Mouse (Mus musculus): ENCODE measurements around the gene Spats1. TPM values are rescaled to one million over a fixed set of nuclear protein-coding genes. Genes with fewer than 3 reads are reported as not detected.
"Not testable (repeated sequence)": the region's sequence is repeated elsewhere in the genome, so short reads cannot be mapped to it uniquely, and the experiment has no call there.

Gene Spats1
- polyA plus RNA-seq, 1 experiment from 2014 or later = 0.83 TPM

DNA sequence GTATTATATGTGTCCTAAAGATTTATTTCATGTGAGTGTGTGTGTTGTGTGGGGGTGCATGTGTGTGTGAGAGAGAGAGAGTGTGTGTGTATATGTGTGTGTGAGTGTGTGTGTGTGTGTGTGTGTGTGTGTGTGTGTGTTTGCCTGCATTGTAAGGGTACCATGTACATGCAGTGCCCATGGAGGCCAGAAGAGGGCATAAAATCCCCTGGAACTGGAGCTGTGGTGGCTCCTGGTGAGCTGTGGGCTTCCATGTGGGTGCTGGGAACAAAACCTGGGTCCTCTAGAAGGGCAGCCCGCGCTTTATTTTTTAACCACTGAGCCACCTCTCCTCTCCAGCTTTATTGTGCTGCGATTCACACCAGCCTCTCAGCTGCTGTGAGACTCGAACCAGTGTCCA is 12.7 kb downstream of the Spats1 start:
- Histone ChIP-seq H3K4me3 (replicated peaks) (no peak overlapping the region), H3K27ac (no peak overlapping the region), H3K9ac (replicated peaks) (no peak overlapping the region), H3K36me3 (no peaks in the 10 kb centered on the region), H3K4me1 (replicated peaks) (no peaks in the 10 kb centered on the region), H3K4me2 (no peak overlapping the region), H3K9me3 (0 out of 2 replicates have a peak, but pooled peaks cover 3% of the 10 kb centered on the region), H3K27me3 (no peaks in the 10 kb centered on the region)
- WGBS = 90% methylated on average over 4 of the region's 4 CpGs
- ATAC-seq (ENCODE audit: insufficient number of reproducible peaks, insufficient read depth, low FRiP score, low TSS enrichment, low read depth) = no peak

DNA sequence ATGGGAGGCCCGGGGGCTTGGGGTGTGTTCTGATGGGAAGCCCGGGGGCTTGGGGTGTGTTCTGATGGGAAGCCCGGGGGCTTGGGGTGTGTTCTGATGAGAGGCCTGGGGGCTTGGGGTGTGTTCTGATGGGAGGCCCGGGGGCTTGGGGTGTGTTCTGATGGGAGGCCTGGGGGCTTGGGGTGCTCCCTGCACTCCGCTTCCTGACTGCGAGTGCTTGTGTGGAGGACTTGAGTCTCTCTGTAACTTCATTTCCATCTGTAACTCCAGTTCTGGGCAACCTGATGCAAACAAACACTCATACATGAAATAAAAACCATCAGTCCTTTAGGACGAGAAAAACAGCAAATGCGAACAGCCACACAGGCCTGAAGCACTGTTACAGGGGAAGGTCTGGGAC is 16.2 kb downstream of the Spats1 start:
- no peaks in the 10 kb centered on the region for H3K27me3 ChIP-seq
- H3K9ac ChIP-seq (replicated peaks) = no peak overlapping the region
- H3K9me3 ChIP-seq = no peaks in the 10 kb centered on the region
- WGBS = 88% methylated on average over 8 of the region's 8 CpGs
- no peak overlapping the region for H3K4me3 ChIP-seq (replicated peaks)
- H3K4me2 ChIP-seq = no peak overlapping the region
- no peak for ATAC-seq (ENCODE audit: insufficient number of reproducible peaks, insufficient read depth, low FRiP score, low TSS enrichment, low read depth)
- no peaks in the 10 kb centered on the region; the same call in 1 of the 2 replicates for H3K36me3 ChIP-seq
- H3K27ac ChIP-seq = no peak overlapping the region
- no peaks in the 10 kb centered on the region for H3K4me1 ChIP-seq (replicated peaks)

DNA sequence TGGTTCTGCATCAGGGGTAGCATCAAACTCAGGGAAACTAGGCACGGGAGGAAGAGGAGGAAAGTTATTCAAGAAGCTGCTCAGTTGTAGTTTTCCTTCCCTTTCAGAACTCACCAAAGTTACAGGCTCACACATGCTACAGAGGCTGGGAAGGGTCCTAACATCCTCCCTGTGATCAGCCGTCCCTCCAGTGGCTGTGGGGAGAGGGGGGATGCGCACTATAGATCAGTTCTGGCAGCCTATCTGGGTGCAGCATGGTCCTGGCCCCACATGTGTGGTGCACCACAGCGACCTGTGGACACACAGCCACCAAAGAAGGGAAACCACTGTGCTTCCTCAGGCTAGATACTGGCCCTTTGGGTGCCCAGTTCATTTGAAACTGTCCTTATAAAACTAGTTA is 16.7 kb downstream of the Spats1 start:
- H3K27ac ChIP-seq = no peak overlapping the region
- whole genome bisulfite sequencing = 83% methylated on average over 4 of the region's 4 CpGs
- H3K27me3 ChIP-seq = no peaks in the 10 kb centered on the region
- H3K4me3 ChIP-seq (replicated peaks) = no peak overlapping the region
- no peaks in the 10 kb centered on the region for H3K4me1 ChIP-seq (replicated peaks)
- no peak for ATAC-seq (ENCODE audit: insufficient number of reproducible peaks, insufficient read depth, low FRiP score, low TSS enrichment, low read depth)
- H3K9ac ChIP-seq (replicated peaks) = no peak overlapping the region
- no peaks in the 10 kb centered on the region for H3K9me3 ChIP-seq
- no peaks in the 10 kb centered on the region; the same call in 1 of the 2 replicates for H3K36me3 ChIP-seq
- no peak overlapping the region for H3K4me2 ChIP-seq

DNA sequence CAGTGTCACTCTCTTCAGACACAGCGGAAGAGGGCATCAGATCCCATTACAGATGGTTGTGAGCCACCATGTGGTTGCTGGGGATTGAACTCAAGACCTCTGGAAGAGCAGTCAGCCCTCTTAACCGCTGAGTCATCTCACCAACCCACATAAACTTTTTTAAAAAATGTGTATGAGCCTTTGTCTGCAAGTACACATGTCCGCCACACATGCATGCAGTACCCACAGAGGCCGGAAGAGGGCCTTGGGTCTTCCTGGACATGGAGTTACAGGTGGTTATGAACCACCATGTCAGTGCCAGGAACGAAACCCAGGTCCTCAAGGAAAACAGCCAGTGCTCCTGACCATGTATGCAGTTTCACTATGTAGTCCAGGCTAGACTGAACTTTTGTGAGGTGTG is 17.7 kb downstream of the Spats1 start:
- no peak overlapping the region for H3K9ac ChIP-seq (replicated peaks)
- H3K27ac ChIP-seq = no peak overlapping the region
- H3K36me3 ChIP-seq = no peaks in the 10 kb centered on the region; the same call in 1 of the 2 replicates
- no peak for ATAC-seq (ENCODE audit: insufficient number of reproducible peaks, insufficient read depth, low FRiP score, low TSS enrichment, low read depth)
- no peaks in the 10 kb centered on the region for H3K4me1 ChIP-seq (replicated peaks)
- H3K4me3 ChIP-seq (replicated peaks) = no peak overlapping the region
- H3K9me3 ChIP-seq = no peaks in the 10 kb centered on the region
- no peaks in the 10 kb centered on the region for H3K27me3 ChIP-seq
- 91% methylated on average over 5 of the region's 5 CpGs for WGBS
- H3K4me2 ChIP-seq = no peak overlapping the region

DNA sequence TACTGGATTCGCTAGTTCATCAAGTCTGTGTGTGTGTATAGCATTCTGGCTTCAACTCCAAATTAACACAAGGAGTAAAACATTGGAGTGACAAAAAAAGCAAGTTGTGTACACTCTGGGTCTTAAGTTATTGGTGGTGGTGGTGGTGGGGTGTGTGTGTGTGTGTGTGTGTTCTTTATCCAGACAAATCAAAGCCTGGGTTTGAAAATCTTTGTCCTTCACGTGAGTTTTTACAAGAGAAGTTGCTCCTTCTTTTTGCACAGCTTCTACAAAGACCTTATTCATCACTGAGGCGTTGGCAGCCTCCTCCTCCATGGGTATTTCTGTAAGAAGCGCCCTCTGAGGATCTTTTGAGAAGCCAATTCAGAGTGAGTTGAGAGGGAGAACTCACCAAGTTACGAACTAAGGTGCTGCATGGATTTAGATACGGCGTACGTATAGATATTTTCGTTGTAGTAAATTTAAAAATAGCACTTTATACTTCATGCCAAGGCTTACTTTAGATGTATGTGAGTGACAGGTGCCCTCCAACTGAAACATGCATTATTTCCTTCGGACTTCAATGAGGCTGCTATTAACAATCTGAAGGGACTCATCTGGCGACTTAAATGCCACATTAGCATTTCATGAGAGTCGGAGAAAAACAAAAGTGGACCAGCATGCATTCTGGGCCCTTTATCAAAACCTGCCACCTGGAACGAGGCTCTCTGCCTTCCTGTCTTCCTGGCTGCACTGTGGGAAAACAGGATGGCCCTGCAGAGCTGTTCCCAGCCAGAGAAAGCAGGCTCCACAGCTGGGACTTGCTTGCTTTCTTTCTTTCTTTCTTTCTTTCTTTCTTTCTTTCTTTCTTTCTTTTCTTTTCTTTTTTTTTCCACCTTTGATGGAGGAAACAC is 18.7 kb downstream of the Spats1 start:
- ATAC-seq (ENCODE audit: insufficient number of reproducible peaks, insufficient read depth, low FRiP score, low TSS enrichment, low read depth) = no peak
- Histone ChIP-seq H3K4me2 (no peak overlapping the region), H3K9me3 (no peaks in the 10 kb centered on the region), H3K27me3 (no peaks in the 10 kb centered on the region), H3K36me3 (no peaks in the 10 kb centered on the region; the same call in 1 of the 2 replicates), H3K27ac (no peak overlapping the region), H3K4me3 (replicated peaks) (no peak overlapping the region), H3K9ac (replicated peaks) (no peak overlapping the region), H3K4me1 (replicated peaks) (no peaks in the 10 kb centered on the region)
- WGBS = 68% methylated on average over 13 of the region's 13 CpGs

DNA sequence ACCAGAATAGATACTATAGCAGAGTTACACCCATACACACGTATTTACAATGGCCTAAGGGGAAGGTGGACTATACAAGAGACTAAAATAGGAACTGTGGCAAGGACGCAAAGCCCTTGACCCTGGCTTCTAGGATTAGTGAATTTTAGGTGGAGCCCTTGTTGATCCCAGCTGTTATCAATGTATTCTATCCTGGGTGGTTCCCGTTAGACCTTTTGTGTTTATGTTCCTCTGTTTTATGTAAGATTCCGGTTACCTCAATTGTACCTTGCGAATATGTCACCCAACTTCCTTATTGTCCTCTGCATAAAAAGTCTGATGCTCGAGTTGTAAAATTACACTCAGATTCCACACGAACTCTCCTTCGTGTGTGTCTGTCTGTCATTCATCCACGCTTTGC is 19.4 kb downstream of the Spats1 start:
- H3K4me2 ChIP-seq; H3K9ac ChIP-seq (replicated peaks); H3K36me3 ChIP-seq; H3K4me3 ChIP-seq (replicated peaks); H3K27me3 ChIP-seq; ATAC-seq (ENCODE audit: insufficient number of reproducible peaks, insufficient read depth, low FRiP score, low TSS enrichment, low read depth); H3K4me1 ChIP-seq (replicated peaks); H3K27ac ChIP-seq; H3K9me3 ChIP-seq: not testable (repeated sequence)
- WGBS = 90% methylated on average over 9 of the region's 9 CpGs

DNA sequence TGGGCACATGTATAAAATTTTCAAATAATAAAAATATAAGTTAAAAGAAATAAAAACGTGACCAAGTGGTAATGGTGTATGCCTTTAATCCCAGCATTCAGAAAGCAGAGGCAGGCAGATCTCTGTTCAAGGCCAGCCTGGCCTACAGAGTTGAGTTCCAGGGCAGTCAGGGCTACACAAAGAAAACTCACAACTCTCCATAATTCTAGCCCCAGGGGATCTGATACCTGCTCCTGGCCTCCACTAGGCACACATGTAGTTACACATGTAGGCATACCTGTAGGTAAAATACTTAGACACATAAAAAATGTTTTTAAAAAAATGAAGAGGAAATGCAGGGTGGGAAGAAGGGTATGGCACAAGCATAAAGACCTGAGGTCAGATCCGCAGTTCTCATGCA is 20.4 kb downstream of the Spats1 start:
- 87% methylated on average over 2 of the region's 2 CpGs for WGBS

DNA sequence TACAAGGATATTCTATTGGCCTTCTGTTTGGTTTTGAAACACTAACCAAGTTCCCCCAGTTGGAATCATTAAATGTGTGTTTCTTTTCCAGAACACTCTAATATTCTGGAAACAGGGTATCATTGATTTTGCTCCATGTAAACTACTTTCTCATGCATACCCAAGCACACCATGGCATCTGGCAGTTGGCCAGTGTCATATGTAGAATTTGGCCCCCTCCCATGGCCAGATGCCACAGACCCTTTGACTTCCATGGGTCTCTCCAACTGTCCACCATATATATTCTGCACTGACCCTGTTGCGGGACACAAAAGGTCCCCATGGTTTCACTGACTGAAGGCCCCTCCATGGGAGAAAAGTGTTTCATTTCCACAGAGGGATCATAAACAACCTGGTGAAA is 22.9 kb downstream of the Spats1 start:
- Histone ChIP-seq H3K4me1 (replicated peaks) (no peaks in the 10 kb centered on the region), H3K9me3 (no peaks in the 10 kb centered on the region), H3K36me3 (peaks cover 8% of the 10 kb centered on the region), H3K4me2 (no peak overlapping the region), H3K4me3 (replicated peaks) (no peak overlapping the region), H3K27me3 (no peaks in the 10 kb centered on the region), H3K9ac (replicated peaks) (no peak overlapping the region), H3K27ac (no peak overlapping the region)
- ATAC-seq (ENCODE audit: insufficient number of reproducible peaks, insufficient read depth, low FRiP score, low TSS enrichment, low read depth) = no peak
- 95% methylated on average over 1 of the region's 1 CpGs for WGBS

More for the DNA sequence above, 20.4 kb downstream of the Spats1 start:
- no peaks in the 10 kb centered on the region for H3K27me3 ChIP-seq
- no peaks in the 10 kb centered on the region for H3K4me1 ChIP-seq (replicated peaks)
- H3K9ac ChIP-seq (replicated peaks) = no peak overlapping the region
- no peak overlapping the region for H3K4me2 ChIP-seq
- H3K4me3 ChIP-seq (replicated peaks) = no peak overlapping the region
- no peak overlapping the region for H3K27ac ChIP-seq
- no peaks in the 10 kb centered on the region; the same call in 1 of the 2 replicates for H3K36me3 ChIP-seq
- ATAC-seq (ENCODE audit: insufficient number of reproducible peaks, insufficient read depth, low FRiP score, low TSS enrichment, low read depth) = no peak
- H3K9me3 ChIP-seq = no peaks in the 10 kb centered on the region

DNA sequence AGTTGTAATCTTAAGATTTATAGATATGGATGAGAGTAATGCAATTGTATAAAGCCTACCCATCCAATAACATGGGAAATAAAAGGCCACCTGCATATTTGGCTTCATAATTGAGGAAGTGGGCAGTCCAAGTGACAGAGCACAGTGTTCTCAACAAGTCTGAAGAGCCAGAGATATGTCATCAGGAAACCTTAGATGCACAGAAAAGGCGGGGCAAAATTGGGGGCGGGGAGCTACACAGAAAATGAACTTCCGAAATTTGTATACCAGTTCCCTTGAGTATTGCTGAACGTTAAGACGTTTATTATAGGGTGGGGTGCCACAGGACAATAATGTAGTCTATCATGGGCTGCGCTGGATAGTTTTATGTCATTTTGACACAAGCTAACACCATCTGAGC is 25.1 kb downstream of the Spats1 start:
- no peak overlapping the region for H3K4me2 ChIP-seq
- no peaks in the 10 kb centered on the region for H3K4me1 ChIP-seq (replicated peaks)
- WGBS = 92% methylated on average over 6 of the region's 6 CpGs
- no peaks in the 10 kb centered on the region for H3K9me3 ChIP-seq
- H3K9ac ChIP-seq (replicated peaks) = no peak overlapping the region
- no peaks in the 10 kb centered on the region for H3K27me3 ChIP-seq
- H3K36me3 ChIP-seq = peaks cover 17% of the 10 kb centered on the region
- no peak overlapping the region for H3K4me3 ChIP-seq (replicated peaks)
- ATAC-seq (ENCODE audit: insufficient number of reproducible peaks, insufficient read depth, low FRiP score, low TSS enrichment, low read depth) = no peak
- no peak overlapping the region for H3K27ac ChIP-seq

DNA sequence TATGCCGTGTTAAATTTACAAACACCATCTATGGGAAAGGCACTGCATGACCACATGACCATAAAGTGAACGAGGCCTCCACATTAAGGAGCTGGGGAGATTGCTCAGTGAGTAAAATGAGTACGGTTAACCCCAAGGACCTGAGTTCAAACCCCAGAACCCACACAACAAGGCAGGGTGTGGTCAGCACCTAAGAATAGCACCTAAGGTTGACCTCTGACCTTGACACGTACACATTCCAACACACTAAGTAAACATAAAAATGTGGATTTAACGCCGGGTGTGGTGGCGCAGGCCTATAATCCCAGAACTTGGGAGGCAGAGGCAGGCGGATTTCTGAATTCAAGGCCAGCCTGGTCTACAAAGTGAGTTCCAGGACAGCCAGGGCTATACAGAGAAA is 25.6 kb downstream of the Spats1 start:
- ATAC-seq (ENCODE audit: insufficient number of reproducible peaks, insufficient read depth, low FRiP score, low TSS enrichment, low read depth) = no peak
- Histone ChIP-seq H3K4me1 (replicated peaks) (no peaks in the 10 kb centered on the region), H3K27ac (no peak overlapping the region), H3K36me3 (peaks cover 17% of the 10 kb centered on the region), H3K27me3 (no peaks in the 10 kb centered on the region), H3K4me3 (replicated peaks) (no peak overlapping the region), H3K9me3 (no peaks in the 10 kb centered on the region), H3K9ac (replicated peaks) (no peak overlapping the region), H3K4me2 (no peak overlapping the region)
- WGBS = 91% methylated on average over 8 of the region's 8 CpGs

DNA sequence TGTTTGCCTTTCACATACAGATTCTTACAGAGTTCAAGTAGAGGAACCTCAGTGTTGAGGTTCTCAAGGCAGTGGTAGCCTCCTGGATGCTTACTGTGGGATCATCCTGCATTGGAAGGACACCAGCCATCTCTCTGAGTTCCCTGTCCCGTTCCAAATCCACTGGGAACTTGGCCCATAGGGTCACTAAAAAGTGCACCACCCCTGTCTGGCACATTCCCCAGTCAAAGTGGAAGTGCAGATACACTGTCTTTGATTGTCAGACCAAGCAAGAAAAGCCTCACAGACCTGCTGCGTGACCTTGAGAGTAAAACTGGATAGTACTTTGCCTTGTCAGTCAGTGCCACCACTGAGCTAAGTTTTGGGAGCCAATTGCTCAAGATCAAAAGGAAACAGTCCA is 28.2 kb downstream of the Spats1 start:
- no peaks in the 10 kb centered on the region for H3K4me1 ChIP-seq (replicated peaks)
- no peak overlapping the region for H3K9ac ChIP-seq (replicated peaks)
- no peak overlapping the region for H3K4me2 ChIP-seq
- peaks cover 21% of the 10 kb centered on the region for H3K36me3 ChIP-seq
- no peak overlapping the region for H3K4me3 ChIP-seq (replicated peaks)
- H3K27ac ChIP-seq = no peak overlapping the region
- 89% methylated on average over 2 of the region's 2 CpGs for WGBS
- no peak for ATAC-seq (ENCODE audit: insufficient number of reproducible peaks, insufficient read depth, low FRiP score, low TSS enrichment, low read depth)
- H3K27me3 ChIP-seq = no peaks in the 10 kb centered on the region
- no peaks in the 10 kb centered on the region for H3K9me3 ChIP-seq

DNA sequence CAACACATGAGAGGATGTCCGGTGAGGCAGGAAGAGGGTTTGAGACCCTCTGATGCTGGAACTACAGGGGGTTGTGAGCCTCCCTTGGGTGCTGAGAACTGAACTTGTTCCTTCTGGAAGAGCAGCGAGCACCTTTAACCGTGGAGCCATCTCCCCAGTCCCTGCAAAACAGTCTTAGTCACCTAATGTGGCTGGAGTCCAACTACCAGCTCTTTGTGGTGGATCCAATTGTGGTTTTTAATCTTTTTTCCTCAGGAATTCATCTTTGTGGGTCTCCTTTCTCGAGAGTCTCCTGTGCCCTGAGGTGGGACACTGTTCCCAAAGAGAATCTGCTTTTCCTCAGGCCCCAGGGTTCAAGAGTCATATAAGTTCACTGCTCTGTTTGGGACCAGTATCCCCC is 29.3 kb downstream of the Spats1 start:
- no peak for ATAC-seq (ENCODE audit: insufficient number of reproducible peaks, insufficient read depth, low FRiP score, low TSS enrichment, low read depth)
- H3K9ac ChIP-seq (replicated peaks) = no peak overlapping the region
- WGBS = 94% methylated on average over 4 of the region's 4 CpGs

More for the DNA sequence above, 29.3 kb downstream of the Spats1 start:
- Histone ChIP-seq H3K4me3 (replicated peaks) (no peak overlapping the region), H3K36me3 (peaks cover 28% of the 10 kb centered on the region), H3K27me3 (no peaks in the 10 kb centered on the region), H3K4me2 (no peak overlapping the region), H3K9me3 (no peaks in the 10 kb centered on the region), H3K27ac (no peak overlapping the region), H3K4me1 (replicated peaks) (no peaks in the 10 kb centered on the region)
